Mouse (Mus musculus) cortical plate, adult 2 months (tissue): ENCODE results near the gene Robo4. TPM values are rescaled to one million over a fixed set of nuclear protein-coding genes. Genes with fewer than 3 reads are reported as not detected.

Experiments
- H3K27ac ChIP-seq: fragments of 200-500 bp; 2 replicates; pipeline ENCODE4 v1.5.1; 2012; ENCODE audit warnings: low read length, control low read depth, inconsistent platforms; ENCODE audit not compliant: insufficient read depth
- H3K4me1 ChIP-seq: fragments of 200-500 bp; 2 replicates; pipeline ENCODE4 v1.6.1; 2011; ENCODE audit warnings: low read length; ENCODE audit not compliant: control insufficient read depth, insufficient read depth
- H3K4me3 ChIP-seq: fragments of 200-500 bp; 2 replicates; pipeline ENCODE4 v1.5.1; 2011; ENCODE audit warnings: mild to moderate bottlenecking, low read length, control low read depth; ENCODE audit not compliant: insufficient read depth
- CTCF ChIP-seq: fragments of 200-500 bp; IDR thresholded peaks from 2 replicates; pipeline ENCODE4 v1.5.1; 2011; ENCODE audit warnings: mild to moderate bottlenecking, control low read depth, low read length; ENCODE audit not compliant: insufficient read depth; ENCODE audit errors: extremely low read depth
- POLR2A ChIP-seq: fragments of 200-500 bp; IDR thresholded peaks from 2 replicates; pipeline ENCODE4 v1.6.1; 2011; ENCODE audit warnings: mild to moderate bottlenecking, low read length, control low read depth; ENCODE audit not compliant: insufficient read depth; ENCODE audit errors: extremely low read depth
- polyA plus RNA-seq: library from polyadenylated mRNA; depleted of rRNA; stranded (reverse); fragments of >200 nt; gene quantifications from 2 replicates; pipeline ENCODE4 v1.2.3, GENCODE M21; 2012

Robo4 gene
- polyA plus RNA-seq, 1 experiment = 6.4 TPM

DNA sequence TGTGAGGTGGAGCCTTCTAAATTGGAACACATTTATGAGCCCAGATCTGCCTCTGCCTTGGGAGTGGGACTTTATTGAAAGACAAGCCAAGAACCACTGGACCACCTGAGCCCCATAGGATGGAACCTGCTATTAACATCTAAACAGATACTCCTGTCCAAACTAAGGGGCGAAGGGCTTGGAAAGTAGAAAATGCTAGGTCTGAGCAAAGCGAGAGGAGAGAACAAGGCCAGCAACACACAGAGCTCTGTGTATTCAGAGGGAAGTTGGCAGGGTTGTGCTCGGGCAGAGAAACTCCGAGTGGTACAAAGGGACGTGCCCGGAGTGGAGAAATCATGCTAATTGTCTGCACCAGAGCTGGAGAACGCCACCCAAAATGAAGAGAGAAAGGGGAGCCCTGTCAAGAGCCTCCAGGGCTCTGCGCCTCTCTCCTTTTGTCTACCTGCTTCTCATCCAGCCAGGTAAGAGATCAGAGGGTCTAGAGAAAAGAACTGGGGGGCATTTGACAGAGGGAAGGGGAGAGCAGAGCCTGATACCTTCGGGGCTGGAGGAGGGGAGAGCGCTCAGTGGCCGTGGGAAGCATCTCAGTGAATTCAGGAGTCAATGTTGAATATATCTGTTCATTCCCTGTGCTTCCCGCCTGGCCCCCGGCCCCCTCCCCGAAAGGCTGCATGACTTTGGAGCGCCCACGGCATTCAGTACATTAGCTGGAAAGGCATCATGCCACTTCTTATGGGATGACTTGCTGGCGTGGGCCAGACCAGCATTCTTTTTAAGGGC, 34.2 kb upstream of the Robo4 start, which contains the start of gene Hepacam:
TSS of gene Hepacam (plus strand) at position 51 of the 780 bp plus-strand sequence.
- H3K4me3 ChIP-seq = peak within 1 kb of the TSS; percentile 51
- H3K27ac ChIP-seq = peak within 1 kb of the TSS; percentile 98
- peaks cover 5% of the 10 kb centered on the region; the same call in 1 of the 2 replicates for H3K4me1 ChIP-seq
- TF ChIP-seq CTCF = no peak
- peak; percentile 54; the same call in 1 of the 2 replicates for TF ChIP-seq POLR2A

DNA sequence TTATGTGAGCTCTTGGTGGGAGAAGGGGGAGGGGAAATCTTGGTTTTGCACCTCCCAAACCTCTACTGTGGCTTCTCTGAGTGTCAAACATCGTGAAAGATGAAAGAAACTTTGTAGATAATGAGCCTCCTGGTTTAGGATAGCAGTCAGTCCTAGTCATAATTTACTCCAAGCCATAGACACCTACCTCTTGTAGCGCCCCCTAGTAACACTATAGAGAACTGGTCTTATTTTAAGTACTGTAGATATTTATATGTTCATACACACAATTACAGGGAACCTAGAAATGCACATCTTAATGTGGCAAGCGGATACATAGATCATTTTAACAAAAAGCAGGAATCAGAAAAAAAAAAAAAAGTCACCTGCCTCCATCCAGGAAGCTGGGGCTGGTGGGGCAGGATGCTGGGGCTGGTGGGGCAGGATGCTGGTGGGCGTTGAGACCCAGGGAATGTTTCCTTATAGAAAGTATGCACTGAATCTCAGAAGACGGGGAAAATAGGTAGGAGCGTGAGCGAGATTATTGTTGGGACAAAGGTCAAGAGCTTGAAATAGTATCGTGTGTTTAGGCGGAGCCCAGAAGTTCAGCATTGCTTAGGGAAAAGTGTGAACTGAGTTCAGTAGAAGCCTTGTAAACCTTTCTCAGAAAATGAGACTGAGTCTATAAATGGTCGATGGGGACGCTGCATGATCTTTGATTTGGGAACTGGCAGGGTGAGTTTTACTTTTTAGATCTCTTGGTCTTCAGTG, 33.4 kb upstream of the Robo4 start:
- Histone ChIP-seq H3K4me1 (peaks cover 6% of the 10 kb centered on the region; the same call in 1 of the 2 replicates), H3K4me3 (peak overlapping the region; percentile 51), H3K27ac (peak overlapping the region; percentile 98)
- no peak for TF ChIP-seq CTCF
- TF ChIP-seq POLR2A = no peak

DNA sequence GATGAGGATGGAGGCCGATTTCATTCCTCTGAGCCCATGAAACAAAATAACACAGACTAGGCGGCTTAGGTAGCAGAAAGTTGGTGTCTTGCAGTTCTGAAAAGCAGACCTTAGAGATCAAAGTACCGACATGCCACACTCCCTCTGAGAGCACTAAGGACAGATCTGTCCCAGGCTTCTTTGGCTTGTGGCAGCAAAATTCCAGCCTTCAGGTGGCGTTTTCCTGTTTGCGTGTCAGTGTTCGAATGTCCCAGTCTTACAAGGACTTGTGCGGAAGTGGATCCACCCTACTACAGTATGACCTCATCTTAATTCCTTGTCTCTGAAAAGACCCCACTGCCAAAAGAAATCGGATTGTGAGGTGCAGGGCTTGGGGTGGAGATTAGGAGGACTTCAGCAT, 32.8 kb upstream of the Robo4 start:
- peak overlapping the region; percentile 51 for H3K4me3 ChIP-seq
- peaks cover 2% of the 10 kb centered on the region; the same call in 1 of the 2 replicates for H3K4me1 ChIP-seq
- H3K27ac ChIP-seq = peak overlapping the region; percentile 92
- TF ChIP-seq CTCF (no peak), POLR2A (no peak)

DNA sequence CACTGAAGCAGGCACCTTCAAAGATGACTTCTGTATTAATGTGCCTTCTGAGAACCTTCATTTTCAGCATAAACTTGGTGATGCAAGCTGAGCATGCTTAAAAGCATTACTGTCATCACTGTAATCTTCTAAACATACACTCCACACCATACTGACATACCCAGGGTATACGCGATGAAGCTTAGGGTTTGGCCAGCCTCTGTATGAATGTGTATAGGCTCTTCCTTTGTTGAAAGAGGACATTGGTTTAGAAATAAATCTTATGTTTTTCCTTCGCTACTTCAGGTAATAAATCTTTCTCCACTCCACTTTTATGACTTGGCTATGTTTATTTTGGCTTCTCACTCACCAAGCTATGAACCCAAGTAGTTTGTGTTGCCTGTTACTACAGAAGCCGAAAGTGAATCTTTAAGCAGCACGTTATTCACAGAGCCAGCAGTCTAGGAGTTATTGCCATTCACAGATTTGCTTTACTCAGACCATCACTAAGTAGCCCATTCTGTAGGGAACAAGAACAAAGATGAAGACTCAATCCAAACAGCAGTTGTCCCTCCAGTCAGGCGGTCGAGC, 30.4 kb upstream of the Robo4 start:
- TF ChIP-seq POLR2A (no peak), CTCF (no peak)
- no peak overlapping the region for H3K4me3 ChIP-seq
- H3K4me1 ChIP-seq = peaks cover 1% of the 10 kb centered on the region; the same call in 1 of the 2 replicates
- H3K27ac ChIP-seq = no peak overlapping the region

DNA sequence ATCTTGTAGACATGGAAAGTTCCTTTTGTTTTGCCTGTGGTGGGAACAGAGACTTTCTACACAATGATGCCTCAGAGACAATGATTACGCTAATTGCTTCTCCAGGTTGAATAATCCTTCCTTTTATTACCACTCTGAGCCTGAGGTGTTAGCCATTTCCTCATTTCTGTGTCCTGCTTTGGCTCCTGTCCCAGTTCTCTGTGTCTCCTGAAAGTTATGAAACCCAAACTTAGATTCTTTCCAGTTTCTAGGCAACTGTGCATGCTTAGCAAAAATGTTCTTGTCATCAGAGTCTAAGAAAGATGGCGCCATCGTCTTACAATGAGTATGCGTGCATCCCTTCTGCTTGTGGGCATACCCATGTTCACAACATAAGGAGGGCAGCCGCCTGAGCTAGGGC, 26.0 kb upstream of the Robo4 start:
- no peak overlapping the region for H3K27ac ChIP-seq
- no peak overlapping the region for H3K4me3 ChIP-seq
- peaks cover 1% of the 10 kb centered on the region; the same call in 1 of the 2 replicates for H3K4me1 ChIP-seq
- TF ChIP-seq POLR2A (no peak), CTCF (no peak)

DNA sequence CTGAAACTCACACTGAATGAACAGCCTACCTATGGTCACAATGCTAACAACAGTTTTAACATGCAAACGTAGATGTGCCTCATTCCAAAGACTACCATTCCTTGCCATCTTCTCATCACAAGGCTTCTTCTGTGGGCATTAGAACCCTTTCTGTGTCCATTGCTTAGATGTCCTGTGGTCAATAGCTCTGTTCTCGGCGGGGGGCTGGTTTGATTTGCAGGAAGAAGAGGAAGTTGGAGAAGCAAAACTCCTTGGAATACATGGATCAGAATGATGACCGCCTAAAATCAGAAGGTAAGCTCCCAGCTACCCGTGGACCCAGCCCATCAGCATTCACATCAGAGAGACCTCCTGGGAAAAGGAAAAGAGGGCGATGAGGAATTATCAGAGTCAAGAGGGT, 18.5 kb upstream of the Robo4 start:
- TF ChIP-seq POLR2A (no peak), CTCF (no peak)
- Histone ChIP-seq H3K27ac (no peak overlapping the region), H3K4me1 (no peaks in the 10 kb centered on the region), H3K4me3 (no peak overlapping the region)

DNA sequence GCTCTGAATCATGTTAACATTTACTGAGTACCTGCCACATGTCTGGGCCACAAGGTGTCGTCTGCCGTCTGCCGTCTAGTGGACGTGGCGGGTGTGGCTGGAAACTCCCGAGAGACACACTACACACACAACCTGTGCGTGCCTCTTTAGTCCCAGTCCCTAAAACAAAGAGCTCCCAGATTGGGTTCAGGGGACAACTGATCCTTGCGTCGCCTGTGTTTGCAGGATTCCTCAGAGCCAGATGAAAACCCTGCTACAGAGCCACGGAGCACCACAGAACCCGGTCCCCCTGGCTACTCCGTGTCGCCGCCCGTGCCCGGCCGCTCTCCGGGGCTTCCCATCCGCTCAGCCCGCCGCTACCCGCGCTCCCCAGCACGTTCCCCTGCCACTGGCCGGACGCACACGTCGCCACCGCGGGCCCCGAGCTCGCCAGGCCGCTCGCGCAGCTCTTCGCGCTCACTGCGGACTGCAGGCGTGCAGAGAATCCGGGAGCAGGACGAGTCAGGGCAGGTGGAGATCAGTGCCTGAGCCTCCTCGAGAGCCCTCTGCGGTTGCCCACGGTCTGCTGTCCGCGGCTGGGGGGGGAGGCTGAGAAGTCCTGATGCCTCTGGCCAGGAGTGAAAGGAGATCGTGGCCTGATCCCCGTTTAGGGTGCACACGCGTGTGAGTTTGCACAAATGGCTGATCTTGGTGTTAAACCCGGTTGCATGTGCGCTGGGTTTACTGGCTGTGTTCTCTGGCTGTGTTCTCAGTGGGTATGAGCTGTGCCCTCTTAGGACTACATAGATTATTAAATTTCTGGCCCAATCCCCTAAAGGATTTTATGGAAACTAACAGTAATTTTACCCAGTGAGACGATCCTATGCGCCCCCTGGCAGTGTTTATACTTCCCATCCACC, 17.2 kb upstream of the Robo4 start:
- TF ChIP-seq CTCF = 0 out of 2 replicates have a peak, but pooled peaks have one; percentile 28
- TF ChIP-seq POLR2A = 0 out of 2 replicates have a peak, but pooled peaks have one; percentile 9
- peak overlapping the region; percentile 28 for H3K4me3 ChIP-seq
- H3K4me1 ChIP-seq = no peaks in the 10 kb centered on the region
- no peak overlapping the region for H3K27ac ChIP-seq

DNA sequence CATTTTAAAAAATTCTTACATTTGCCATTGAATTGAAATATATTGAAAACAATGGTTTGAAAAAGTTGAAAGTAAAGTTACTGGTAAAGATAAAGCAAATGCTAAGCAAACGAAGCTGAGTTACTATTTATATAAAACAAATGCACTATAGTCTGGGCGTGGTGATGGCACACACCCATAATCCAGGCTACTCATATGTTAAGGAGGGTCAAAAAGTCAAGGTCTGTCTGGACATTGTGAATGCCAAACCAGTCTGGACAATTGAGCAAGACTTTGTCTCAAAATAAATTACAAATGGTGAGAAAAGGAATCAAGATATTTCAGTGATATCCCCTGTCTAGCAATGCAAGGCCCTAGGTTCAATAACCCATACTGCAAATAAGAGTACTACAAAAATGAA, 10.8 kb upstream of the Robo4 start:
- Histone ChIP-seq H3K4me1 (no peaks in the 10 kb centered on the region), H3K4me3 (no peak overlapping the region), H3K27ac (no peak overlapping the region)
- no peak for TF ChIP-seq CTCF
- no peak for TF ChIP-seq POLR2A
